Mouse (Mus musculus): Measurements from ENCODE around the gene Sphk1. TPM values are rescaled to one million over a fixed set of nuclear protein-coding genes. Genes with fewer than 3 reads are reported as not detected.

The Sphk1 gene
- total RNA-seq, 1 experiment from 2014 or later: 19.6 TPM

- no peak for ATAC-seq (replicated peaks in 1 of 2; ENCODE audit: insufficient read depth in 1 of 2, low FRiP score in 2 of 2, low TSS enrichment in 1 of 2, low read depth in 1 of 2, poor library complexity in 2 of 2, severe bottlenecking in 2 of 2)
Observed at GRCm38 (mm10) chr11:116531371-116532191, 856 bp downstream of the Sphk1 start.

- 0 out of 4 replicates have a peak, but pooled peaks of 1 of the 2 experiments have one; percentile 4 for ATAC-seq (replicated peaks in 1 of 2; ENCODE audit: insufficient read depth in 1 of 2, low FRiP score in 2 of 2, low TSS enrichment in 1 of 2, low read depth in 1 of 2, poor library complexity in 2 of 2, severe bottlenecking in 2 of 2)
Observed at GRCm38 (mm10) chr11:116532262-116532809, 1.6 kb downstream of the Sphk1 start.

- peak in 1 of 2 experiments; percentile 16; a peak in 2 of 4 replicates for ATAC-seq (replicated peaks in 1 of 2; ENCODE audit: insufficient read depth in 1 of 2, low FRiP score in 2 of 2, low TSS enrichment in 1 of 2, low read depth in 1 of 2, poor library complexity in 2 of 2, severe bottlenecking in 2 of 2)
Observed at GRCm38 (mm10) chr11:116532810-116533338, 2.1 kb downstream of the Sphk1 start.

GRCm38 (mm10) chr11:116533341-116534153, 2.8 kb downstream of the Sphk1 start:
- ATAC-seq (replicated peaks in 1 of 2; ENCODE audit: insufficient read depth in 1 of 2, low FRiP score in 2 of 2, low TSS enrichment in 1 of 2, low read depth in 1 of 2, poor library complexity in 2 of 2, severe bottlenecking in 2 of 2): peak; percentile 26 to 43; a peak in 3 of 4 replicates

GRCm38 (mm10) chr11:116534154-116534865, 3.6 kb downstream of the Sphk1 start:
- peak; percentile 21 to 60; a peak in 3 of 4 replicates for ATAC-seq (replicated peaks in 1 of 2; ENCODE audit: insufficient read depth in 1 of 2, low FRiP score in 2 of 2, low TSS enrichment in 1 of 2, low read depth in 1 of 2, poor library complexity in 2 of 2, severe bottlenecking in 2 of 2)

GRCm38 (mm10) chr11:116536685-116537084, 6.0 kb downstream of the Sphk1 start:
- ATAC-seq (replicated peaks in 1 of 2; ENCODE audit: insufficient read depth in 1 of 2, low FRiP score in 2 of 2, low TSS enrichment in 1 of 2, low read depth in 1 of 2, poor library complexity in 2 of 2, severe bottlenecking in 2 of 2): no peak

- ATAC-seq (replicated peaks in 1 of 2; ENCODE audit: insufficient read depth in 1 of 2, low FRiP score in 2 of 2, low TSS enrichment in 1 of 2, low read depth in 1 of 2, poor library complexity in 2 of 2, severe bottlenecking in 2 of 2): no peak
Observed at GRCm38 (mm10) chr11:116537388-116537787, 6.7 kb downstream of the Sphk1 start.

GRCm38 (mm10) chr11:116538142-116538735, 7.5 kb downstream of the Sphk1 start:
- ATAC-seq (replicated peaks in 1 of 2; ENCODE audit: insufficient read depth in 1 of 2, low FRiP score in 2 of 2, low TSS enrichment in 1 of 2, low read depth in 1 of 2, poor library complexity in 2 of 2, severe bottlenecking in 2 of 2): no peak

GRCm38 (mm10) chr11:116541183-116541582, 10.5 kb downstream of the Sphk1 start:
- ATAC-seq (replicated peaks in 1 of 2; ENCODE audit: insufficient read depth in 1 of 2, low FRiP score in 2 of 2, low TSS enrichment in 1 of 2, low read depth in 1 of 2, poor library complexity in 2 of 2, severe bottlenecking in 2 of 2): no peak

- ATAC-seq (replicated peaks in 1 of 2; ENCODE audit: insufficient read depth in 1 of 2, low FRiP score in 2 of 2, low TSS enrichment in 1 of 2, low read depth in 1 of 2, poor library complexity in 2 of 2, severe bottlenecking in 2 of 2): peak; percentile 40 to 48; a peak in 1 of 4 replicates
Observed at GRCm38 (mm10) chr11:116543110-116543509, 12.4 kb downstream of the Sphk1 start.

GRCm38 (mm10) chr11:116547296-116548060, 16.8 kb downstream of the Sphk1 start:
- ATAC-seq (replicated peaks in 1 of 2; ENCODE audit: insufficient read depth in 1 of 2, low FRiP score in 2 of 2, low TSS enrichment in 1 of 2, low read depth in 1 of 2, poor library complexity in 2 of 2, severe bottlenecking in 2 of 2): no peak

GRCm38 (mm10) chr11:116548780-116549179, 18.1 kb downstream of the Sphk1 start:
- ATAC-seq (replicated peaks in 1 of 2; ENCODE audit: insufficient read depth in 1 of 2, low FRiP score in 2 of 2, low TSS enrichment in 1 of 2, low read depth in 1 of 2, poor library complexity in 2 of 2, severe bottlenecking in 2 of 2): no peak

- peak; percentile 59 to 70 for ATAC-seq (replicated peaks in 1 of 2; ENCODE audit: insufficient read depth in 1 of 2, low FRiP score in 2 of 2, low TSS enrichment in 1 of 2, low read depth in 1 of 2, poor library complexity in 2 of 2, severe bottlenecking in 2 of 2)
Observed at GRCm38 (mm10) chr11:116549273-116550038, 18.7 kb downstream of the Sphk1 start.

GRCm38 (mm10) chr11:116550748-116551147, 20.0 kb downstream of the Sphk1 start:
- no peak for ATAC-seq (replicated peaks in 1 of 2; ENCODE audit: insufficient read depth in 1 of 2, low FRiP score in 2 of 2, low TSS enrichment in 1 of 2, low read depth in 1 of 2, poor library complexity in 2 of 2, severe bottlenecking in 2 of 2)

- ATAC-seq (replicated peaks in 1 of 2; ENCODE audit: insufficient read depth in 1 of 2, low FRiP score in 2 of 2, low TSS enrichment in 1 of 2, low read depth in 1 of 2, poor library complexity in 2 of 2, severe bottlenecking in 2 of 2): no peak
Observed at GRCm38 (mm10) chr11:116552194-116552593, 21.5 kb downstream of the Sphk1 start.

Data from hematopoietic stem cell, adult 5-6 weeks (primary cell).